Comparison of ENCODE assay signal across 9 mouse cellular contexts in genomic region chr5:121126051-121126450, GRCm38 (mm10).
DNase-seq lines count a peak whose midpoint lies in the region; ATAC-seq and TF ChIP-seq lines count a peak whose summit lies in the region.
"Had no signal": no experiment of that assay in that cellular context is flagged by ENCODE, and none has a peak within 500 bp of the region (broad histone marks: within the 10 kb centered on the region; RNA-seq: fewer than 3 reads in every experiment).

No protein-coding gene starts in this region.

- ATAC-seq in hindbrain, postnatal 0 days = no peak
- ATAC-seq in hindbrain, embryonic 13.5 days (ENCODE audit: low FRiP score) = no peak
- no peak for ATAC-seq in G1E (ENCODE audit: extremely low read depth, insufficient number of reproducible peaks, low FRiP score, poor library complexity, severe bottlenecking)
- no peak for ATAC-seq in kidney, embryonic 16.5 days (ENCODE audit: low FRiP score, low TSS enrichment)
- ATAC-seq: hindbrain, embryonic 16.5 days had no signal

- no peaks in the 10 kb centered on the region for H3K9me3 ChIP-seq in hindbrain, postnatal 0 days (ENCODE audit: low read length)
- no peaks in the 10 kb centered on the region for H3K9me3 ChIP-seq in hindbrain, embryonic 13.5 days
- H3K9me3 ChIP-seq in G1E (replicated peaks) = no peaks in the 10 kb centered on the region
- H3K9me3 ChIP-seq in kidney, embryonic 16.5 days (ENCODE audit: low read length) = no peaks in the 10 kb centered on the region

- WGBS in hindbrain, postnatal 0 days = 78% methylated on average over 2 of the region's 2 CpGs
- 84% methylated on average over 2 of the region's 2 CpGs for WGBS in hindbrain, embryonic 13.5 days
- 85% methylated on average over 2 of the region's 2 CpGs for WGBS in kidney, embryonic 16.5 days

- peak; percentile 48 for DNase-seq in hindbrain, postnatal 0 days (ENCODE audit: low spot score)
- DNase-seq in right cerebral cortex, postnatal 14 days = peak; percentile 54
- no peak for DNase-seq in right cerebral cortex, postnatal 25 days
- no peak for DNase-seq in G1E (ENCODE audit: low spot score)
- DNase-seq in naive thymus-derived CD4-positive, alpha-beta T cell, adult 2 months (ENCODE audit: low read depth) = peak; percentile 50
- DNase-seq: cerebellum, adult 11 months had no signal

- no peak overlapping the region for H3K4me3 ChIP-seq in hindbrain, postnatal 0 days (ENCODE audit: low read length)
- H3K4me3 ChIP-seq in hindbrain, embryonic 13.5 days = no peak overlapping the region
- H3K4me3 ChIP-seq in G1E (ENCODE audit: low read depth, low read length) = no peak overlapping the region
- no peak overlapping the region for H3K4me3 ChIP-seq in kidney, embryonic 16.5 days (ENCODE audit: low read length)

- H3K27me3 ChIP-seq in hindbrain, postnatal 0 days (ENCODE audit: insufficient read depth, low read length) = no peaks in the 10 kb centered on the region
- H3K27me3 ChIP-seq in hindbrain, embryonic 13.5 days = no peaks in the 10 kb centered on the region
- H3K27me3 ChIP-seq in G1E (ENCODE audit: insufficient read depth, low read length) = 0 out of 2 replicates have a peak, but pooled peaks cover 4% of the 10 kb centered on the region
- no peaks in the 10 kb centered on the region for H3K27me3 ChIP-seq in kidney, embryonic 16.5 days (ENCODE audit: insufficient read depth, low read length)

- peak; percentile 75 for TF ChIP-seq CTCF in hindbrain, postnatal 0 days (IDR thresholded peaks at IDR 0.05; ENCODE audit: low read depth)
- peak; percentile 61 for TF ChIP-seq CTCF in G1E (IDR thresholded peaks at IDR 0.05; ENCODE audit: low read depth, low read length)

- H3K4me2 ChIP-seq in hindbrain, postnatal 0 days (ENCODE audit: low read depth, low read length) = no peak overlapping the region
- H3K4me2 ChIP-seq in hindbrain, embryonic 13.5 days = no peak overlapping the region
- no peak overlapping the region for H3K4me2 ChIP-seq in kidney, embryonic 16.5 days (replicated peaks; ENCODE audit: low read depth, low read length)

- H3K27ac ChIP-seq in hindbrain, postnatal 0 days = no peak overlapping the region
- H3K27ac ChIP-seq in hindbrain, embryonic 13.5 days = no peak overlapping the region
- no peak overlapping the region for H3K27ac ChIP-seq in kidney, embryonic 16.5 days (ENCODE audit: low read length)

- H3K4me1 ChIP-seq in hindbrain, postnatal 0 days (ENCODE audit: insufficient read depth, low read length) = no peaks in the 10 kb centered on the region
- H3K4me1 ChIP-seq in hindbrain, embryonic 13.5 days (replicated peaks) = peaks cover 9% of the 10 kb centered on the region
- H3K4me1 ChIP-seq in G1E (ENCODE audit: insufficient read depth, low read depth, low read length) = peaks cover 32% of the 10 kb centered on the region
- H3K4me1 ChIP-seq in kidney, embryonic 16.5 days (ENCODE audit: insufficient read depth, low read length) = no peaks in the 10 kb centered on the region

- no peak overlapping the region for H3K9ac ChIP-seq in hindbrain, postnatal 0 days (replicated peaks; ENCODE audit: low read length)
- no peak overlapping the region for H3K9ac ChIP-seq in hindbrain, embryonic 13.5 days
- no peak overlapping the region for H3K9ac ChIP-seq in kidney, embryonic 16.5 days (replicated peaks; ENCODE audit: low read length)

- no peaks in the 10 kb centered on the region for H3K36me3 ChIP-seq in hindbrain, postnatal 0 days (ENCODE audit: insufficient read depth, low read length)
- peaks cover 15% of the 10 kb centered on the region for H3K36me3 ChIP-seq in hindbrain, embryonic 13.5 days
- H3K36me3 ChIP-seq in G1E (replicated peaks) = peaks cover 18% of the 10 kb centered on the region
- peaks cover 6% of the 10 kb centered on the region; the same call in 1 of the 2 replicates for H3K36me3 ChIP-seq in kidney, embryonic 16.5 days (ENCODE audit: insufficient read depth, low read length)

Comparison
In these comparisons a context has a peak if more than half of its experiments do, and no peak if none do; other contexts are left out.
1. DNase-seq: peak in hindbrain, postnatal 0 days (single experiment), right cerebral cortex, postnatal 14 days (single experiment) and naive thymus-derived CD4-positive, alpha-beta T cell, adult 2 months (single experiment); none in right cerebral cortex, postnatal 25 days (single experiment) and G1E (single experiment).